Mouse (Mus musculus): ENCODE measurements around the gene Enah.

The Enah gene

GRCm38 (mm10) chr1:182028231-182029210, 8.7 kb upstream of the Enah start:
- in situ Hi-C loops (cut with MboI, MseI), result loop anchor here (5.0 kb wide), 1 partner anchor 79 kb away; no protein-coding TSS in a partner anchor

GRCm38 (mm10) chr1:182027426-182027979, 7.7 kb upstream of the Enah start:
- in situ Hi-C loops (cut with MboI, MseI), result loop anchor here (5.0 kb wide), 1 partner anchor 80 kb away; no protein-coding TSS in a partner anchor

- in situ Hi-C loops (cut with MboI, MseI), result loop anchor here (5.0 kb wide), 1 partner anchor 80 kb away; no protein-coding TSS in a partner anchor
Observed at GRCm38 (mm10) chr1:182026821-182027220, 7.0 kb upstream of the Enah start.

- in situ Hi-C loops (cut with MboI, MseI), result loop anchor here (5.0 kb wide), 1 partner anchor 81 kb away; no protein-coding TSS in a partner anchor
Observed at GRCm38 (mm10) chr1:182026120-182026519, 6.3 kb upstream of the Enah start.

GRCm38 (mm10) chr1:182021691-182022299, 2.0 kb upstream of the Enah start:
- in situ Hi-C loops (cut with MboI, MseI), result no loop called here

GRCm38 (mm10) chr1:182020831-182021460, 1.2 kb upstream of the Enah start:
- in situ Hi-C loops (cut with MboI, MseI), result no loop called here

- in situ Hi-C loops (cut with MboI, MseI), result no loop called here
Observed at GRCm38 (mm10) chr1:182019266-182019925, 394 bp downstream of the Enah start.

GRCm38 (mm10) chr1:182018397-182019265, 1.2 kb downstream of the Enah start:
- in situ Hi-C loops (cut with MboI, MseI), result no loop called here

GRCm38 (mm10) chr1:182005831-182006230, 14.0 kb downstream of the Enah start:
- in situ Hi-C loops (cut with MboI, MseI), result no loop called here

- in situ Hi-C loops (cut with MboI, MseI), result no loop called here
Observed at GRCm38 (mm10) chr1:181998673-181999072, 21.1 kb downstream of the Enah start.

- in situ Hi-C loops (cut with MboI, MseI), result no loop called here
Observed at GRCm38 (mm10) chr1:181997791-181998190, 22.0 kb downstream of the Enah start.

GRCm38 (mm10) chr1:181993597-181993996, 26.2 kb downstream of the Enah start:
- in situ Hi-C loops (cut with MboI, MseI), result no loop called here

GRCm38 (mm10) chr1:181988367-181988766, 31.4 kb downstream of the Enah start:
- in situ Hi-C loops (cut with MboI, MseI), result loop anchor here (10.0 kb wide), 1 partner anchor 224 kb away; no protein-coding TSS in a partner anchor

- in situ Hi-C loops (cut with MboI, MseI), result loop anchor here (10.0 kb wide), 1 partner anchor 222 kb away; no protein-coding TSS in a partner anchor
Observed at GRCm38 (mm10) chr1:181987226-181987625, 32.6 kb downstream of the Enah start.

- in situ Hi-C loops (cut with MboI, MseI), result loop anchor here (10.0 kb wide), 1 partner anchor 221 kb away; no protein-coding TSS in a partner anchor
Observed at GRCm38 (mm10) chr1:181985880-181986279, 33.9 kb downstream of the Enah start.

- in situ Hi-C loops (cut with MboI, MseI), result loop anchor here (10.0 kb wide), 1 partner anchor 220 kb away; no protein-coding TSS in a partner anchor
Observed at GRCm38 (mm10) chr1:181984811-181985210, 35.0 kb downstream of the Enah start.

GRCm38 (mm10) chr1:181980017-181980719, 39.6 kb downstream of the Enah start:
- in situ Hi-C loops (cut with MboI, MseI), result loop anchor here (10.0 kb wide), 1 partner anchor 215 kb away; no protein-coding TSS in a partner anchor

- in situ Hi-C loops (cut with MboI, MseI), result loop anchor here (10.0 kb wide), 1 partner anchor 321 kb away; no protein-coding TSS in a partner anchor
Observed at GRCm38 (mm10) chr1:181975510-181975909, 44.3 kb downstream of the Enah start.

- in situ Hi-C loops (cut with MboI, MseI), result loop anchor here (10.0 kb wide), 1 partner anchor 320 kb away; no protein-coding TSS in a partner anchor
Observed at GRCm38 (mm10) chr1:181974897-181975296, 44.9 kb downstream of the Enah start.

Measured in T-helper 2 cell (primary cell).